Mouse (Mus musculus) layer of hippocampus, adult 8-10 months (tissue): Measurements from ENCODE around the gene C1qtnf4. TPM values are rescaled to one million over a fixed set of nuclear protein-coding genes. Genes with fewer than 3 reads are reported as not detected.

Source experiments
- DNase-seq, 2 experiments: peaks; one replicate each; pipeline ENCODE4 v3.0.0; 2022; ENCODE audit warnings: low spot score in 2 of 2
- total RNA-seq, 4 experiments: library from RNA; stranded (reverse); gene quantifications; 2 replicates each; pipeline ENCODE4 v1.2.4; 2022

Gene C1qtnf4
- total RNA-seq = 100 to 1,000 TPM; 162 to 176 (median 166) TPM

- no peak for DNase-seq
Measured at GRCm38 (mm10) chr2:90885218-90886041, at the start of gene C1qtnf4. C1qtnf4 (plus strand) TSS chr2:90885860.

- DNase-seq = no peak
Measured at GRCm38 (mm10) chr2:90838621-90839020, 47.0 kb upstream of the C1qtnf4 start.

- peak; percentile 47 to 62 for DNase-seq
Measured at GRCm38 (mm10) chr2:90843666-90844065, 42.0 kb upstream of the C1qtnf4 start.

GRCm38 (mm10) chr2:90844262-90844661, 41.4 kb upstream of the C1qtnf4 start:
- DNase-seq = no peak

GRCm38 (mm10) chr2:90845234-90845633, 40.4 kb upstream of the C1qtnf4 start:
- no peak for DNase-seq

- no peak for DNase-seq
Measured at GRCm38 (mm10) chr2:90846171-90846570, 39.5 kb upstream of the C1qtnf4 start.

GRCm38 (mm10) chr2:90846597-90846954, 39.1 kb upstream of the C1qtnf4 start:
- DNase-seq = no peak

GRCm38 (mm10) chr2:90846955-90847680, 38.5 kb upstream of the C1qtnf4 start, which contains the start of gene Mtch2:
Mtch2 (plus strand) TSS chr2:90847155.
- peak; percentile 97 to 98 for DNase-seq

- no peak for DNase-seq
Measured at GRCm38 (mm10) chr2:90847681-90848050, 38.0 kb upstream of the C1qtnf4 start.

- no peak for DNase-seq
Measured at GRCm38 (mm10) chr2:90848331-90848730, 37.3 kb upstream of the C1qtnf4 start.

GRCm38 (mm10) chr2:90850401-90850800, 35.3 kb upstream of the C1qtnf4 start:
- DNase-seq = no peak

GRCm38 (mm10) chr2:90861486-90861885, 24.2 kb upstream of the C1qtnf4 start:
- no peak for DNase-seq

- no peak for DNase-seq
Measured at GRCm38 (mm10) chr2:90864184-90864583, 21.5 kb upstream of the C1qtnf4 start.

GRCm38 (mm10) chr2:90866524-90866923, 19.1 kb upstream of the C1qtnf4 start:
- DNase-seq = peak; percentile 77 to 88

GRCm38 (mm10) chr2:90870136-90870601, 15.5 kb upstream of the C1qtnf4 start:
- DNase-seq = peak in 1 of 2 experiments; percentile 72

GRCm38 (mm10) chr2:90871180-90871961, 14.3 kb upstream of the C1qtnf4 start:
- DNase-seq = no peak

- DNase-seq = no peak
Measured at GRCm38 (mm10) chr2:90874025-90874424, 11.6 kb upstream of the C1qtnf4 start.

GRCm38 (mm10) chr2:90875239-90875638, 10.4 kb upstream of the C1qtnf4 start:
- no peak for DNase-seq

GRCm38 (mm10) chr2:90877584-90878259, 7.9 kb upstream of the C1qtnf4 start:
- DNase-seq = no peak

GRCm38 (mm10) chr2:90879419-90879818, 6.2 kb upstream of the C1qtnf4 start:
- DNase-seq = no peak

- DNase-seq = no peak
Measured at GRCm38 (mm10) chr2:90880144-90880785, 5.4 kb upstream of the C1qtnf4 start.
